Mouse (Mus musculus) ES-Bruce4 (cell line): Measurements from ENCODE around the gene Casz1. TPM values are rescaled to one million over a fixed set of nuclear protein-coding genes. Genes with fewer than 3 reads are reported as not detected.

Source experiments
- H3K27ac ChIP-seq: 2 replicates; pipeline ENCODE4 v1.5.1; 2012; ENCODE audit warnings: low read length, inconsistent platforms; ENCODE audit not compliant: insufficient read depth
- H3K27me3 ChIP-seq: 2 replicates; pipeline ENCODE4 v1.6.1; 2012; ENCODE audit warnings: mild to moderate bottlenecking, low read length, inconsistent platforms; ENCODE audit not compliant: control insufficient read depth, poor library complexity, insufficient read depth, severe bottlenecking
- H3K36me3 ChIP-seq: 2 replicates; pipeline ENCODE4 v1.6.1; 2012; ENCODE audit warnings: inconsistent platforms, mild to moderate bottlenecking, low read length, moderate library complexity; ENCODE audit not compliant: control insufficient read depth, poor library complexity, insufficient read depth, severe bottlenecking
- H3K4me1 ChIP-seq: one replicate; pipeline ENCODE4 v1.8.1; 2011; ENCODE audit warnings: low read length; ENCODE audit not compliant: control insufficient read depth, insufficient read depth
- H3K4me3 ChIP-seq: 2 replicates; pipeline ENCODE4 v1.5.1; 2011; ENCODE audit warnings: low read depth, mild to moderate bottlenecking, low read length
- H3K9ac ChIP-seq: 2 replicates; pipeline ENCODE4 v1.6.1; 2012; ENCODE audit warnings: low read depth, mild to moderate bottlenecking, inconsistent platforms; ENCODE audit not compliant: poor library complexity, severe bottlenecking
- H3K9me3 ChIP-seq: replicated peaks from 2 replicates; pipeline ENCODE4 v1.6.1; 2012; ENCODE audit warnings: mild to moderate bottlenecking, low read length, inconsistent platforms; ENCODE audit not compliant: control insufficient read depth, poor library complexity, insufficient read depth, severe bottlenecking
- CTCF ChIP-seq: IDR thresholded peaks from one replicate; pipeline ENCODE4 v1.8.1; 2011; ENCODE audit warnings: low read depth, low read length
- EP300 ChIP-seq: IDR thresholded peaks from 2 replicates; pipeline ENCODE4 v1.6.1; 2011; ENCODE audit warnings: low read depth, low read length; ENCODE audit not compliant: insufficient read depth
- POLR2A ChIP-seq: IDR thresholded peaks from one replicate; pipeline ENCODE4 v1.8.1; 2011; ENCODE audit warnings: low read length; ENCODE audit not compliant: insufficient read depth
- polyA plus RNA-seq: library from polyadenylated mRNA; stranded (reverse); fragments of >200 nt; gene quantifications from 2 replicates; pipeline ENCODE4 v1.2.4, GENCODE M21; 2011; ENCODE audit warnings: low read depth; ENCODE audit not compliant: missing spikeins, insufficient read depth, insufficient read length

Casz1 gene
- polyA plus RNA-seq, 1 experiment, result 15.6 TPM

DNA sequence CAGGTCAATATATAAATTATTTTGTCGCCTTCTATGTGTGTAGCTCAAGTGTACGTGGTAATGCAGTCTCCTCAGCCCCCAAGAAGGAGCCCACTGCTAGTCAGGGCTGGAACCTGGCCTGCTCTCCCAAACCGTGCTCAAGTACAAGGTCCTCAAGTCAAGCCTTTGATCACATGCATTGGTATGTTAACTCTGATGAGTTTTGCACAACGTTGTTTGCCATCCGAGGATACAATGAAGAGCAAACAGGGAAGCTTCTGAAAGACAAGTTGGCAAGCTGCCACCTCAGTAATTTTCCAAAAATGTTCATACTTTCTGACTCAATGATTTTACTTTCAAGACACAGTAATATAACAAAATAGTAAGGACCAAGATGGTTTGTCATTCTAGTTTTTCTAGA, 189.7 kb downstream of the Casz1 start:
- Histone ChIP-seq H3K9ac (no peak overlapping the region), H3K4me1 (no peaks in the 10 kb centered on the region), H3K4me3 (no peak overlapping the region), H3K9me3 (no peaks in the 10 kb centered on the region), H3K36me3 (no peaks in the 10 kb centered on the region), H3K27ac (no peak overlapping the region), H3K27me3 (no peaks in the 10 kb centered on the region)
- TF ChIP-seq EP300, result no peak
- no peak for TF ChIP-seq POLR2A

DNA sequence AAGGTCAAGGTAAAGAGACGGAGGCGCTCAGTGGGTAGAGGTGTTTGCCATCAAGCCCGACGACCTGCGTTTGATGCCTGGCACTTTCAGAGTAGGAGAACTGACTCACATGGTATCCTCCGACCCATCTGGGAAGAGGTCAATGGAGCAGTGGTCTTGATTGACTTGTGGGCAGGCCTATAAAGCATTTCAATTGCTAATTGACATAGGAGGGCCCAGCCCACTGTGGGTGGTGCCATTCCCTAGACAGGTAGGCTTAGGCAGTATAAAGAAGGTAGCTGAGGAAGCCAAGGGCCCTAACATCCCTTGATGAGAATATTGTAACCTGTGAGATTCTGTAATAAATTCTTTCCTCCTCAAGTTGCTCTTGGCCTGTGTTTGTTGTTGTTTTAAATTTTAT, 196.5 kb downstream of the Casz1 start:
- H3K4me1 ChIP-seq, result no peaks in the 10 kb centered on the region
- H3K27me3 ChIP-seq, result no peaks in the 10 kb centered on the region
- no peak overlapping the region for H3K4me3 ChIP-seq
- H3K36me3 ChIP-seq, result no peaks in the 10 kb centered on the region
- H3K9ac ChIP-seq, result no peak overlapping the region
- TF ChIP-seq EP300, result no peak
- TF ChIP-seq POLR2A, result no peak
- TF ChIP-seq CTCF, result no peak
- H3K9me3 ChIP-seq, result no peaks in the 10 kb centered on the region
- H3K27ac ChIP-seq, result no peak overlapping the region

- no peak overlapping the region for H3K27ac ChIP-seq
- no peaks in the 10 kb centered on the region for H3K9me3 ChIP-seq
- no peaks in the 10 kb centered on the region for H3K36me3 ChIP-seq
- no peaks in the 10 kb centered on the region for H3K27me3 ChIP-seq
- no peak for TF ChIP-seq CTCF
- TF ChIP-seq POLR2A, result no peak
- H3K4me1 ChIP-seq, result no peaks in the 10 kb centered on the region
- H3K9ac ChIP-seq, result no peak overlapping the region
- H3K4me3 ChIP-seq, result no peak overlapping the region
These were observed 197.3 kb downstream of the Casz1 start for GRCm38 (mm10) chr4:149001515-149001914.

DNA sequence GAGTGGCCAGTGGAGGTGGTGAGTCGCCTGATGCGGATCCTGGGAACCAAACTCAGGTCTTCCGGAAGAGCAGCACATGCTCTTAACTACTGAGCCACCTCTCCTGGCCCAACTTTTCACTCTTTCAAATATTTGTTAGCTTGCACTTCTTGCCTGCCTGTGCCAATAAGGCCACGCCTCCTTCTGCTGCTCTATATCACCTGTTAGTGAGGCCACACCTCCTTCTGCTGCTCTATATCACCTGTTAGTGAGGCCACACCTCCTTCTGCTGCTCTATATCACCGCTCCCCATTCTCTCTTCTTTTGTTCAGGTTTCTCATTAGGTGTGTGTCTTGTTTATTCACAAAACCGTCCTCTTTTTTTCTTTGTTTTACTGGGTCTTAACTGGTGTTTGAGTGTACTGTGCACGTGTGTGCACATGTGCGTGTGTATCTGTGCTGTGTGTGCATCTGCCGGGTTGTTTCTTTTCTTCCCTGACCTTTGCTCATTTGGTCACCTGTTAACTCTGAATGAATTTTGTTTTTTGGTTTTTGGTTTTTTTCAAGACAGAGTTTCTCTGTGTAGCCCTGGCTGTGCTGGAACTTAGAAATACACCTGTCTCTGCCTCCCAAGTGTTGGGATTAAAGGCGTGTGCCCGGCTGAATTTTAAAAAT, 198.3 kb downstream of the Casz1 start:
- Histone ChIP-seq H3K36me3 (no peaks in the 10 kb centered on the region), H3K27me3 (no peaks in the 10 kb centered on the region), H3K27ac (no peak overlapping the region), H3K4me3 (no peak overlapping the region), H3K9ac (no peak overlapping the region), H3K4me1 (no peaks in the 10 kb centered on the region), H3K9me3 (no peaks in the 10 kb centered on the region)
- TF ChIP-seq EP300 (no peak), POLR2A (no peak), CTCF (no peak)

Other genes starting within 250 kb of the Casz1 start
- 52.8 and 53.9 TPM in 2 replicates for gene Exosc10, start 246.0 kb upstream of the Casz1 start, polyA plus RNA-seq
- 131 and 143 TPM in 2 replicates for gene Srm, start 212.9 kb upstream of the Casz1 start, polyA plus RNA-seq
- 2.6 TPM in 2 replicates for gene Masp2, start 201.9 kb upstream of the Casz1 start, polyA plus RNA-seq
- 742 and 797 TPM in 2 replicates for gene Tardbp, start 177.4 kb upstream of the Casz1 start, polyA plus RNA-seq
- 0.49 TPM in 1 of 2 replicates, not detected in the other for gene Gm572, start 161.1 kb upstream of the Casz1 start, polyA plus RNA-seq